Mouse (Mus musculus): ENCODE measurements at regions not wholly inside any gene's neighbourhood (a gene's known extent, or its start where the extent isn't known, plus 50 kb on each side); places are given as distances from the start of the nearest gene placed in this dataset.
"Not testable (repeated sequence)": the region's sequence is repeated elsewhere in the genome, so short reads cannot be mapped to it uniquely, and the experiment has no call there.

DNA sequence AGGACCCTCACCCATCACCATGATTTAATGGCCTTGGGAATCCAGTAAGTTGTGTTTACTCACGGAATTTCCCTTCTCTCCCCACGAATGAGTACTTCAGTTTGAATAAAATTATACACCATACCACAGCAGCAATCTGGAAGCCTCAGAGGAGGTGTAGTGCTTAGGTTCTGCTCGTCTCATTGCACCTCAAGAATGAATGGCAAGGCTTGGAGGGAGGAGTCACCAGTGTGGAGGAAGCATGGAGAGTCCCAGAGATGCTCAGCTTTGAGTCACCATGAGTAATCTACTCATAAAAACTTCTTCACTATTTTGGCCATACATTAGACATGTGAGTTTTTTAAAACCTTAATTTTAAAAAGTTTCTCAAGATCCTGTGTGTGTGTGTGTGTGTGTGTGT is 98.8 kb upstream of the Nrip1 start:
- no peak for TF ChIP-seq CTCF (IDR thresholded peaks at IDR 0.05; ENCODE audit: low read depth)
- 82% methylated on average over 3 of the region's 3 CpGs for WGBS
- H3K27ac ChIP-seq (ENCODE audit: low read depth, low read length): no peak overlapping the region
- H3K27me3 ChIP-seq (ENCODE audit: insufficient read depth, low read length): no peaks in the 10 kb centered on the region
- ATAC-seq: no peak
- no peak overlapping the region for H3K9ac ChIP-seq
- H3K4me1 ChIP-seq (ENCODE audit: insufficient read depth): no peaks in the 10 kb centered on the region
- no peaks in the 10 kb centered on the region for H3K9me3 ChIP-seq (ENCODE audit: low read length)
- H3K36me3 ChIP-seq (ENCODE audit: insufficient read depth): no peaks in the 10 kb centered on the region
- no peak for DNase-seq
- no peak overlapping the region for H3K4me2 ChIP-seq (ENCODE audit: low read depth)
- H3K4me3 ChIP-seq (ENCODE audit: low read depth, low read length): no peak overlapping the region

DNA sequence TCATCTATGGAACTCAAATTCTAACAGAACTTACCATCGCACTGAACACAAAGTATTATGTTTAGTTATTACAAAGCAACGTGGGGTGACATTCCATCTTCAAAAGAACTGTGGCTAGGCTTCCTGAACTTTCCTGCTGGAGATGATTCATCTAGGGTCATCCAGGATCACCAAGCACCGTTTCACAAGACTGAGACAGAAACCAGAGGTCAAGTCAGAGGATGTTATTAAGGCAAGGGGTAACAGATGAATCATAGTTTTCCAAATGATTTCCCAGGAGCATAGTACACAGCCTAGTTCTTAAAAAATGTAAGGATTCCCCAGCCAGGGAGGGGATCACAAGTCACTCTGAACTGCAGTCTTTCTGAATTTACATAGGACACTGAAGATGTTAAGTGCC is 97.5 kb upstream of the Nrip1 start:
- 72% methylated on average over 3 of the region's 3 CpGs for WGBS
- no peaks in the 10 kb centered on the region for H3K9me3 ChIP-seq (ENCODE audit: low read length)
- ATAC-seq (no peak), DNase-seq (no peak)
- H3K4me1 ChIP-seq (ENCODE audit: insufficient read depth): no peaks in the 10 kb centered on the region
- no peak overlapping the region for H3K4me3 ChIP-seq (ENCODE audit: low read depth, low read length)
- H3K27me3 ChIP-seq (ENCODE audit: insufficient read depth, low read length): no peaks in the 10 kb centered on the region
- H3K9ac ChIP-seq: no peak overlapping the region
- no peak overlapping the region for H3K27ac ChIP-seq (ENCODE audit: low read depth, low read length)
- no peak for TF ChIP-seq CTCF (IDR thresholded peaks at IDR 0.05; ENCODE audit: low read depth)
- H3K36me3 ChIP-seq (ENCODE audit: insufficient read depth): no peaks in the 10 kb centered on the region
- H3K4me2 ChIP-seq (ENCODE audit: low read depth): no peak overlapping the region

DNA sequence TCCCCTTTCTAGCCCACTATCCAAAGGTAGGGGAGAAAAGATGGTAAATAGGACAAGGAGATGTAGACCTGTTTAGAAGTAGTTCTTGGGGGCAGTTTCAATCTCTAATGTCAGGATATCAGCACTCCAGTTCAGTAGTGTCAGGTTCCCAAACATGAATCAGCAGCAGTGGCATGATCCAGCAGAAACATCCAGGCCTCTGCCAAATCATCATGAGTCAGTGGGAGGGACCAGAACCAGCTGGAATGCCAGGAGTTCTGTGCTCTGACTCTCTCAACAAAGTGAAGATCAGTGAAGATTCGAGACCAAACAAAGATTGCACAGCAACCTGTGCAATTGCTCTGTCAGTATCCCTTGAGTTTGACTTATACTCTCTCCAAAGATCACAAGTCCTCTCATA is 85.9 kb upstream of the Nrip1 start:
- H3K27me3 ChIP-seq (ENCODE audit: insufficient read depth, low read length): no peaks in the 10 kb centered on the region
- ATAC-seq (no peak), DNase-seq (no peak)
- no peak for TF ChIP-seq CTCF (IDR thresholded peaks at IDR 0.05; ENCODE audit: low read depth)
- H3K9ac ChIP-seq: no peak overlapping the region
- no peak overlapping the region for H3K27ac ChIP-seq (ENCODE audit: low read depth, low read length)
- H3K4me1 ChIP-seq (ENCODE audit: insufficient read depth): no peaks in the 10 kb centered on the region
- no peaks in the 10 kb centered on the region for H3K9me3 ChIP-seq (ENCODE audit: low read length)
- H3K36me3 ChIP-seq (ENCODE audit: insufficient read depth): no peaks in the 10 kb centered on the region
- 90% methylated on average over 1 of the region's 1 CpGs for WGBS
- no peak overlapping the region for H3K4me3 ChIP-seq (ENCODE audit: low read depth, low read length)
- H3K4me2 ChIP-seq (ENCODE audit: low read depth): no peak overlapping the region

DNA sequence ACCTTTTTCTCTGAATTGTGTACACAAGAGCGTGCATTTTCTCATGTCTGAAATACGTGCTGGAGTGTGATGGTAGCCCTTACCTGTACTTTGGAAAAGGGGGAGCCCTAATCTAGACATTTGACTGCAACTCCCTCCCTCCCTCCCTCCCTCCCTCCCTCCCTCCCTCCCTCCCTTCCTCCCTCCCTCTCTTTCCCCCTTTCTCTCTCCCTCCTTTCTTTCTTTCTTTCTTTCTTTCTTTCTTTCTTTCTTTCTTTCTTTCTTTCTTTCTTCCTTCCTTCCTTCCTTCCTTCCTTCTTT is 82.6 kb upstream of the Nrip1 start:
- not testable (repeated sequence) for H3K4me1 ChIP-seq (ENCODE audit: insufficient read depth)

DNA sequence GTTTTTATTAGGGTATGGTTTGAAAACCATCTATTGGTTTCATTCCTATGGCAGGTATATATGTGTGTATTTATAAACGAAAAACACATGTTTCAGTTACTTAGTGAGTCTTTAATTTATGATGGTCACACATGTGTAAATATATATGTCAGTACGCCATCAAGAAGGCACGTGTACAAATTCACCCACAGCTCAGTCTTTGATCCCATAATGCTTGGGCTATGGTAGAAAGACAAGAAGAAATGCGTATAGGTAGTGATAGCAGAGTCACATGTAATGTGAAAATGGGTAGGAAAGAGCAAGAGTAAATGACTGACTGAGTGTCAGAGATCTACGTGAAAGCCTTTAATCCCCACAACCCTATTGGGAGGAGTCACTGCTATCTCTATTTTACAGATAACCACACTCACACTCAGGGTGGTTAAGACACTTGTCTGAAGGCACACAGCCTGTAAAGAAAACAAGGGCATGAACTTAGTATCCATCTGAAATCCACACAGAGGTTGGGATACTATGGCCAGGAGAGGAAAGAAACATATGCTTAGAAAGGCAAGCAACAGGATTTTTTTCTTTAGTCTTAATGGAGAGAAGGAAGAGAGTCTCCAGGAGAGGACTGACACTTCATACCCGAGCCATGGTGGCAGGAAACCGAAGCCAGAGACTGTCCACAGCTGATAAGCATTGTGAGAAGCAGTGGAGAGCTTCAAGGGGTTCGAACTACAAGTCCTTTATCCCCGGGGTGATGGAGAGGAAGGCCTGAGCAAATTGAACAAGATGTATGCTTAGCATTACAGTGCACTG is 82.1 kb upstream of the Nrip1 start:
- H3K4me2 ChIP-seq (ENCODE audit: low read depth): no peak overlapping the region
- ATAC-seq: no peak
- DNase-seq: no peak
- H3K27me3 ChIP-seq (ENCODE audit: insufficient read depth, low read length): no peaks in the 10 kb centered on the region
- H3K9ac ChIP-seq: no peak overlapping the region
- H3K27ac ChIP-seq (ENCODE audit: low read depth, low read length): no peak overlapping the region
- TF ChIP-seq CTCF (IDR thresholded peaks at IDR 0.05; ENCODE audit: low read depth): no peak
- no peak overlapping the region for H3K4me3 ChIP-seq (ENCODE audit: low read depth, low read length)
- WGBS: 89% methylated on average over 9 of the region's 9 CpGs
- no peaks in the 10 kb centered on the region for H3K4me1 ChIP-seq (ENCODE audit: insufficient read depth)
- peaks cover 4% of the 10 kb centered on the region; the same call in 1 of the 2 replicates for H3K9me3 ChIP-seq (ENCODE audit: low read length)
- no peaks in the 10 kb centered on the region for H3K36me3 ChIP-seq (ENCODE audit: insufficient read depth)

More for the DNA sequence above, 82.6 kb upstream of the Nrip1 start:
- not testable (repeated sequence) for H3K27ac ChIP-seq (ENCODE audit: low read depth, low read length); DNase-seq; H3K4me2 ChIP-seq (ENCODE audit: low read depth); H3K9ac ChIP-seq; H3K36me3 ChIP-seq (ENCODE audit: insufficient read depth); ATAC-seq; H3K9me3 ChIP-seq (ENCODE audit: low read length); H3K4me3 ChIP-seq (ENCODE audit: low read depth, low read length); H3K27me3 ChIP-seq (ENCODE audit: insufficient read depth, low read length)
- WGBS: 90% methylated on average over 2 of the region's 2 CpGs

DNA sequence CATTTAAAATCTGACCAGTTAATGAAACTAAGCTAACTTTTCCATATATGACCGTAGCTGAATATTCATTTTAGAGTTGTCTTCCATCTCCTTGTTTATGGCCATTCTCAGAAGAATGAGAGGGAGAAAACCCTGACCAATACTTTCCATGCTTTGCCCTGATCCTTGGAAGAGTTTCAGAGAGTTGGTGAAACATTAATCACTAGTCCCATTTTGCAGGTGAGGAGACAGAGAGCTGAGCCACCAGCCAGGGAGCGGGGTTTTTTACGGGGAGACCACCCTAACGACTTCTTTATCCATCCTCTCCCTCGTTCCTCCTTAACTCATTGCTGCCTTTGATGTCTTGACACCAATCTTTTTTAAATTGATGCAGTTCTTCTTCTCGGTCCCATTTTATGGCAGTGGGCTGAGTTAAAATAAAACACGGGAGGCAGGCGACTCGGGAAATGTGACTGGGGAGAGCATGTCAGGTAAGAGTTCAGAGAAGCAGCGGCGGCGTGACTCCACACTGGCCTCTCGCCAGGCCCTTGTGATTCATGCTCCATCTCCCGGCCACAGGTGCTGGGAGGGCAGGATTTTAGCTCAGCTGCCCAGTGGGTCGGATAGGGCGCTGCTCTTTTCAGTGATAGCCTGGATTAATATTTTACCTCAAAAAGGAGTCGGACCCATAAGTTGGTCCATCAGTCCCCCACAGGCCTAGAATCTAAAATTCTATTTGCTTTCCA is 81.3 kb upstream of the Nrip1 start:
- no peak overlapping the region for H3K9ac ChIP-seq
- H3K4me3 ChIP-seq (ENCODE audit: low read depth, low read length): no peak overlapping the region
- H3K27me3 ChIP-seq (ENCODE audit: insufficient read depth, low read length): no peaks in the 10 kb centered on the region
- peaks cover 4% of the 10 kb centered on the region; the same call in 1 of the 2 replicates for H3K9me3 ChIP-seq (ENCODE audit: low read length)
- no peak for TF ChIP-seq CTCF (IDR thresholded peaks at IDR 0.05; ENCODE audit: low read depth)
- WGBS: 76% methylated on average over 17 of the region's 17 CpGs
- DNase-seq (no peak), ATAC-seq (no peak)
- no peaks in the 10 kb centered on the region for H3K4me1 ChIP-seq (ENCODE audit: insufficient read depth)
- no peaks in the 10 kb centered on the region for H3K36me3 ChIP-seq (ENCODE audit: insufficient read depth)
- H3K4me2 ChIP-seq (ENCODE audit: low read depth): no peak overlapping the region
- H3K27ac ChIP-seq (ENCODE audit: low read depth, low read length): no peak overlapping the region

DNA sequence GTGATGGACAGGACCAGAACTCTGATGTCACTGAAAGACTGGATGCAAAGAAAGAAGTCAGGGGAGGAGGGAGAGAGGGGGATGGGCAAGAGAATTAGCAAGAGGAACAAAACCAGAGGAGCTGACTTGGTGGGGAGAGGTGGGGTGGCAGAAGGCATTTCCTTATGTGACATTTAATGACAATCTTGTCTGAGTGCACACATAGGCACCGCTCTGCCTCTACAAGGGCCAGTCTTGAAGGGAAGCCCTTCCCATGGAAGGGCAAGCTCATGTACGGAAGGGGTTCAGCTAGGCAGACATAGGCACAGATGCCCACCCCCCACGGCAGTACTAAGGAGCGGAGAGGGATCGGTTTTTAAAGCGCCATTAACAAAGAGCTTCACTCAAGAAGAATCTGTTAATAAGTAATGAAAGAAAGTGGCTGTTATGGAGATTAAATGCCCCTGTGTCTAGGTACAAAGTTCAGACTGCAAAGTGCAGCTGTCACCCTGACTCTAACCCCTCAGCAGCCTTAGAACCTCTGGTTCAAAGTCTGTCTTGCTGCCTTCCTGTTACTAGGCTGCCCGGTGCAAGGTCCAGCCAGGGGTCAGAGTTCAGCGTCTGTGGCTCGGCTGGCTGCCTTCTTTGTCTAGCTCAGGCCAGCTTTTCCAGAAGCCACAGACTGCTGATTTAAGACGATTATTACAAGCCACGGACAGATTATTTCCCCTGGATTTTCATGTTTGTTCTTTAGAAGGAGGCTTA is 80.0 kb upstream of the Nrip1 start:
- H3K27ac ChIP-seq (ENCODE audit: low read depth, low read length): no peak overlapping the region
- DNase-seq (no peak), ATAC-seq (no peak)
- no peak for TF ChIP-seq CTCF (IDR thresholded peaks at IDR 0.05; ENCODE audit: low read depth)
- H3K9me3 ChIP-seq (ENCODE audit: low read length): peaks cover 4% of the 10 kb centered on the region; the same call in 1 of the 2 replicates
- H3K27me3 ChIP-seq (ENCODE audit: insufficient read depth, low read length): no peaks in the 10 kb centered on the region
- no peaks in the 10 kb centered on the region for H3K4me1 ChIP-seq (ENCODE audit: insufficient read depth)
- H3K36me3 ChIP-seq (ENCODE audit: insufficient read depth): no peaks in the 10 kb centered on the region
- H3K4me3 ChIP-seq (ENCODE audit: low read depth, low read length): no peak overlapping the region
- H3K4me2 ChIP-seq (ENCODE audit: low read depth): no peak overlapping the region
- no peak overlapping the region for H3K9ac ChIP-seq
- WGBS: 19% methylated on average over 11 of the region's 11 CpGs

Data from forebrain, postnatal 0 days (tissue).